Mouse (Mus musculus): ENCODE data around the gene Slc24a4. TPM values are rescaled to one million over a fixed set of nuclear protein-coding genes. Genes with fewer than 3 reads are reported as not detected.
A peak's percentile ranks its signal among the peaks of the same experiment; 100 is the strongest.

The Slc24a4 gene
- polyA plus RNA-seq, 1 experiment from 2014 or later, result 0.89 TPM

GRCm38 (mm10) chr12:102172746-102173145 lies 44.2 kb downstream of the Slc24a4 start:
- Histone ChIP-seq H3K4me2 (no peak overlapping the region), H3K9me3 (no peaks in the 10 kb centered on the region), H3K9ac (no peak overlapping the region), H3K27ac (replicated peaks) (no peak overlapping the region), H3K4me3 (no peak overlapping the region), H3K36me3 (no peaks in the 10 kb centered on the region), H3K4me1 (replicated peaks) (no peaks in the 10 kb centered on the region), H3K27me3 (no peaks in the 10 kb centered on the region)
- WGBS, result 83% methylated on average over 11 of the region's 11 CpGs
- ATAC-seq (ENCODE audit: low read depth), result no peak

- 86% methylated on average over 5 of the region's 5 CpGs for WGBS
- H3K4me3 ChIP-seq, result no peak overlapping the region
- no peak overlapping the region for H3K27ac ChIP-seq (replicated peaks)
- H3K4me2 ChIP-seq, result no peak overlapping the region
- no peaks in the 10 kb centered on the region for H3K27me3 ChIP-seq
- no peaks in the 10 kb centered on the region for H3K36me3 ChIP-seq
- no peak overlapping the region for H3K9ac ChIP-seq
- ATAC-seq (ENCODE audit: low read depth), result no peak
- no peaks in the 10 kb centered on the region for H3K9me3 ChIP-seq
- H3K4me1 ChIP-seq (replicated peaks), result no peaks in the 10 kb centered on the region
Measured at GRCm38 (mm10) chr12:102173345-102173744, 44.8 kb downstream of the Slc24a4 start.

GRCm38 (mm10) chr12:102180371-102181074 lies 52.0 kb downstream of the Slc24a4 start:
- Histone ChIP-seq H3K4me1 (replicated peaks) (no peaks in the 10 kb centered on the region), H3K4me3 (no peak overlapping the region)
- no peak for ATAC-seq (ENCODE audit: low read depth)

GRCm38 (mm10) chr12:102181799-102182357 lies 53.3 kb downstream of the Slc24a4 start:
- Histone ChIP-seq H3K4me3 (no peak overlapping the region), H3K9ac (no peak overlapping the region), H3K4me2 (no peak overlapping the region), H3K36me3 (no peaks in the 10 kb centered on the region), H3K4me1 (replicated peaks) (no peaks in the 10 kb centered on the region), H3K27ac (replicated peaks) (no peak overlapping the region), H3K27me3 (no peaks in the 10 kb centered on the region), H3K9me3 (no peaks in the 10 kb centered on the region)
- 44% methylated on average over 5 of the region's 5 CpGs for WGBS
- peak; percentile 29; the same call in 1 of the 2 replicates for ATAC-seq (ENCODE audit: low read depth)

More at GRCm38 (mm10) chr12:102180371-102181074, 52.0 kb downstream of the Slc24a4 start:
- WGBS, result 85% methylated on average over 18 of the region's 18 CpGs
- H3K36me3 ChIP-seq, result no peaks in the 10 kb centered on the region
- no peak overlapping the region for H3K27ac ChIP-seq (replicated peaks)
- H3K9me3 ChIP-seq, result no peaks in the 10 kb centered on the region
- H3K9ac ChIP-seq, result no peak overlapping the region
- H3K4me2 ChIP-seq, result no peak overlapping the region
- no peaks in the 10 kb centered on the region for H3K27me3 ChIP-seq

GRCm38 (mm10) chr12:102182621-102183020 lies 54.1 kb downstream of the Slc24a4 start:
- H3K4me1 ChIP-seq (replicated peaks), result no peaks in the 10 kb centered on the region
- H3K27ac ChIP-seq (replicated peaks), result no peak overlapping the region
- no peak for ATAC-seq (ENCODE audit: low read depth)
- H3K27me3 ChIP-seq, result no peaks in the 10 kb centered on the region
- H3K9me3 ChIP-seq, result no peaks in the 10 kb centered on the region
- no peak overlapping the region for H3K4me3 ChIP-seq
- no peaks in the 10 kb centered on the region for H3K36me3 ChIP-seq
- H3K4me2 ChIP-seq, result no peak overlapping the region
- 62% methylated on average over 6 of the region's 6 CpGs for WGBS
- H3K9ac ChIP-seq, result no peak overlapping the region

GRCm38 (mm10) chr12:102183201-102183600 lies 54.7 kb downstream of the Slc24a4 start:
- H3K36me3 ChIP-seq, result no peaks in the 10 kb centered on the region
- ATAC-seq (ENCODE audit: low read depth), result no peak
- no peaks in the 10 kb centered on the region for H3K27me3 ChIP-seq
- no peak overlapping the region for H3K27ac ChIP-seq (replicated peaks)
- no peaks in the 10 kb centered on the region for H3K4me1 ChIP-seq (replicated peaks)
- H3K4me3 ChIP-seq, result no peak overlapping the region
- H3K9me3 ChIP-seq, result peaks cover 3% of the 10 kb centered on the region; the same call in 1 of the 2 replicates
- no peak overlapping the region for H3K4me2 ChIP-seq
- no peak overlapping the region for H3K9ac ChIP-seq
- 50% methylated on average over 9 of the region's 9 CpGs for WGBS

- no peak overlapping the region for H3K4me2 ChIP-seq
- H3K36me3 ChIP-seq, result no peaks in the 10 kb centered on the region
- no peaks in the 10 kb centered on the region for H3K27me3 ChIP-seq
- WGBS, result 81% methylated on average over 11 of the region's 11 CpGs
- peaks cover 8% of the 10 kb centered on the region; the same call in 1 of the 2 replicates for H3K9me3 ChIP-seq
- no peak overlapping the region for H3K9ac ChIP-seq
- ATAC-seq (ENCODE audit: low read depth), result no peak
- no peak overlapping the region for H3K27ac ChIP-seq (replicated peaks)
- no peak overlapping the region for H3K4me3 ChIP-seq
- H3K4me1 ChIP-seq (replicated peaks), result no peaks in the 10 kb centered on the region
Measured at GRCm38 (mm10) chr12:102190820-102191219, 62.3 kb downstream of the Slc24a4 start.

- H3K9me3 ChIP-seq, result no peaks in the 10 kb centered on the region
- ATAC-seq (ENCODE audit: low read depth), result no peak
- WGBS, result 55% methylated on average over 4 of the region's 4 CpGs
- peaks cover 11% of the 10 kb centered on the region for H3K4me1 ChIP-seq (replicated peaks)
- H3K36me3 ChIP-seq, result no peaks in the 10 kb centered on the region
- no peak overlapping the region for H3K4me2 ChIP-seq
- H3K4me3 ChIP-seq, result no peak overlapping the region
- H3K9ac ChIP-seq, result no peak overlapping the region
- no peaks in the 10 kb centered on the region for H3K27me3 ChIP-seq
- H3K27ac ChIP-seq (replicated peaks), result no peak overlapping the region
Measured at GRCm38 (mm10) chr12:102201516-102201915, 73.0 kb downstream of the Slc24a4 start.

GRCm38 (mm10) chr12:102202901-102203300 lies 74.4 kb downstream of the Slc24a4 start:
- no peak overlapping the region for H3K9ac ChIP-seq
- H3K27me3 ChIP-seq, result no peaks in the 10 kb centered on the region
- H3K36me3 ChIP-seq, result no peaks in the 10 kb centered on the region
- H3K4me3 ChIP-seq, result no peak overlapping the region
- 54% methylated on average over 9 of the region's 9 CpGs for WGBS
- no peak overlapping the region for H3K4me2 ChIP-seq
- no peak overlapping the region for H3K27ac ChIP-seq (replicated peaks)
- peak; percentile 38; the same call in 1 of the 2 replicates for ATAC-seq (ENCODE audit: low read depth)
- no peaks in the 10 kb centered on the region for H3K9me3 ChIP-seq
- peaks cover 11% of the 10 kb centered on the region for H3K4me1 ChIP-seq (replicated peaks)

GRCm38 (mm10) chr12:102206471-102206870 lies 77.9 kb downstream of the Slc24a4 start:
- H3K9me3 ChIP-seq, result no peaks in the 10 kb centered on the region
- no peak overlapping the region for H3K4me3 ChIP-seq
- 74% methylated on average over 1 of the region's 1 CpGs for WGBS
- ATAC-seq (ENCODE audit: low read depth), result no peak
- H3K27me3 ChIP-seq, result no peaks in the 10 kb centered on the region
- H3K36me3 ChIP-seq, result no peaks in the 10 kb centered on the region
- H3K4me2 ChIP-seq, result no peak overlapping the region
- no peak overlapping the region for H3K9ac ChIP-seq
- peaks cover 11% of the 10 kb centered on the region for H3K4me1 ChIP-seq (replicated peaks)
- no peak overlapping the region for H3K27ac ChIP-seq (replicated peaks)

GRCm38 (mm10) chr12:102207245-102207644 lies 78.7 kb downstream of the Slc24a4 start:
- no peak for ATAC-seq (ENCODE audit: low read depth)
- no peak overlapping the region for H3K4me3 ChIP-seq
- WGBS, result 91% methylated on average over 7 of the region's 7 CpGs

GRCm38 (mm10) chr12:102210801-102211200 lies 82.3 kb downstream of the Slc24a4 start:
- H3K4me3 ChIP-seq, result no peak overlapping the region
- ATAC-seq (ENCODE audit: low read depth), result no peak
- no peak overlapping the region for H3K27ac ChIP-seq (replicated peaks)
- no peak overlapping the region for H3K4me2 ChIP-seq
- no peaks in the 10 kb centered on the region for H3K36me3 ChIP-seq
- WGBS, result 94% methylated on average over 2 of the region's 2 CpGs
- H3K27me3 ChIP-seq, result no peaks in the 10 kb centered on the region
- H3K9me3 ChIP-seq, result no peaks in the 10 kb centered on the region
- no peak overlapping the region for H3K9ac ChIP-seq
- peaks cover 8% of the 10 kb centered on the region; the same call in 1 of the 2 replicates for H3K4me1 ChIP-seq (replicated peaks)

More at GRCm38 (mm10) chr12:102207245-102207644, 78.7 kb downstream of the Slc24a4 start:
- H3K36me3 ChIP-seq, result no peaks in the 10 kb centered on the region
- peaks cover 11% of the 10 kb centered on the region for H3K4me1 ChIP-seq (replicated peaks)
- H3K4me2 ChIP-seq, result no peak overlapping the region
- H3K27me3 ChIP-seq, result no peaks in the 10 kb centered on the region
- H3K9ac ChIP-seq, result no peak overlapping the region
- H3K27ac ChIP-seq (replicated peaks), result no peak overlapping the region
- no peaks in the 10 kb centered on the region for H3K9me3 ChIP-seq
